Mouse (Mus musculus): ENCODE data around the gene Nudt16l1. TPM values are rescaled to one million over a fixed set of nuclear protein-coding genes. Genes with fewer than 3 reads are reported as not detected.

Gene Nudt16l1
- 136 and 156 TPM in 2 replicates for polyA plus RNA-seq (2015; fragmentation: Nextera tagmentation; extraction: Ambion mirVana)

DNA sequence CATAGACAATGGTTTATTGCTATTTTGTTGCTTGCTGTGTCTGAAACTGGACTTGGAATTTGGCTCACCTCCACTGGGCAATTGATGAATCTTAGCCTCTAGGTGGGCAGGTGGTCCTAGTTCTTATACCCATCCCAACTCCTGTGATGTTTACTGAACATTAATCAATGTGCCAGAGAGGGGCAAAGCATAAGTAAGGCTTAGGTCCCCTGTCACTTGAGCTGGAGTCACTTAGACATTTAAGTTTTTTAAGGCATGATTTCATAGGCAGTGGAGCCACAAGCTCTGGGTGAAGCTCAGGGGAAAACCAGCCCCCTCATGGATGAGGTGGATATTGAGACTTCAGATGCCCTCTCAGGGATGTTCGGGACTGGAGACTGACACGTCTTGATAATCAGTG is at the start of gene Nudt16l1:
Gene Nudt16l1, plus strand, starts transcription at position 301 of the 400 bp plus-strand sequence.

DNA sequence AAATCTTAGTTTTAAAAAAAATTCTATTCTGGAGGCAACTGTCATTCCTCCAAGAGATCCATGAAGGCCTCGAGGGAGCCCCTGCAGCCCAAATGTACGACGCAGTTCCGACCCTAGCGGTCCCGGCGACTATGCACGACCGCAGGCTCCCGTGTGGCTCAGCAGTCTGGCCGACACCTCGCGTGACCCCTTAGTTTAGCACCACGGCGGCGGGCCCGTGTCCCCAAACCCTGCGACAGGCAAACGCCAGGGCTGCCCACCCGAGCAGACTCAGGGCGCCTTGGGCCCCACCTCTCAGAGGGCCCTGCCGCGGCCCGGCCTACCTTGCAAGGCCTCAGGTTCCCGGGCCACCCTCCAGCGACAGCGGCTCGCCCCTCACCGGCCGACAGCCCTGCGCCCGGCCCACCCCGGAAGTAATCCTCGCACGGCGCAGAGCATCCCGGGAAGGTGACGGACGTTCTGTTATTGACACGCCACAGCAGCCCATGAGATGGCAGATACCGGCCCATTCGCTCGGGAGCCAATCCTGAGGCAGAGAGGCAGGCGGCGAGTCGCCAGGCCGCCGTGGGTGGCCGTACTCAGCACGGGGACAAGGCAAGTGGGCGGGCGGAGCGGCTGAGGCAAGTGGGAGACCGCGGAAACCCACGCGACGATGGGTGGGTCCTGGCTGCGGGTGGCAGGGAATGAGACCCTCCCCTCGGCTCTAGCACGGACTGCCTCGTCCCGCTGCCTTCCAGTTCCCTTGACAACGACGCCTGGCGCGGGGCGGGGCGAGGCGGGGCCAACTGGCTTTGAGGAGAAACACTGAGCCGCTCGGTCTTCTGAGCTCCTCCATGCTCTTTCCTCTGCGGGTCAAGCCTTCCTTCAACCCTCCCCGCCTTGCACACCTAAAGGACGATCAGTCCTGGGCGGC is 25.5 kb downstream of the Nudt16l1 start, which contains the start of gene Anks3:
Gene Anks3, minus strand, starts transcription at position 409 of the 913 bp plus-strand sequence.

Other genes with a start within 250 kb of the Nudt16l1 start
- gene Nmral1, start 219.4 kb upstream of the Nudt16l1 start, polyA plus RNA-seq (2015; fragmentation: Nextera tagmentation; extraction: Ambion mirVana) = 20.7 and 23.2 TPM in 2 replicates
- gene Hmox2, start 212.4 kb upstream of the Nudt16l1 start, polyA plus RNA-seq (2015; fragmentation: Nextera tagmentation; extraction: Ambion mirVana) = 92.9 and 106 TPM in 2 replicates
- gene Cdip1, start 148.5 kb upstream of the Nudt16l1 start, polyA plus RNA-seq (2015; fragmentation: Nextera tagmentation; extraction: Ambion mirVana) = 59.6 and 97.5 TPM in 2 replicates
- 0.26 and 0.35 TPM in 2 replicates for gene 4930562C15Rik, start 103.3 kb upstream of the Nudt16l1 start, polyA plus RNA-seq (2015; fragmentation: Nextera tagmentation; extraction: Ambion mirVana)
- 25.1 and 27.9 TPM in 2 replicates for gene Ubald1, start 58.4 kb upstream of the Nudt16l1 start, polyA plus RNA-seq (2015; fragmentation: Nextera tagmentation; extraction: Ambion mirVana)
- gene Mgrn1, start 52.5 kb upstream of the Nudt16l1 start, polyA plus RNA-seq (2015; fragmentation: Nextera tagmentation; extraction: Ambion mirVana) = 37.9 and 52.2 TPM in 2 replicates
- 25.6 and 34.4 TPM in 2 replicates for gene Anks3, start 25.4 kb downstream of the Nudt16l1 start, polyA plus RNA-seq (2015; fragmentation: Nextera tagmentation; extraction: Ambion mirVana)
- gene Sept12, start 59.1 kb downstream of the Nudt16l1 start, polyA plus RNA-seq (2015; fragmentation: Nextera tagmentation; extraction: Ambion mirVana) = 0.15 TPM in 1 of 2 replicates, not detected in the other
- gene Smim22, start 68.5 kb downstream of the Nudt16l1 start, polyA plus RNA-seq (2015; fragmentation: Nextera tagmentation; extraction: Ambion mirVana) = 2.6 and 3.2 TPM in 2 replicates
- gene Rogdi, start 74.8 kb downstream of the Nudt16l1 start, polyA plus RNA-seq (2015; fragmentation: Nextera tagmentation; extraction: Ambion mirVana) = 58.9 and 59.4 TPM in 2 replicates
- 61.6 and 91.6 TPM in 2 replicates for gene Glyr1, start 111.1 kb downstream of the Nudt16l1 start, polyA plus RNA-seq (2015; fragmentation: Nextera tagmentation; extraction: Ambion mirVana)
- gene Ubn1, start 111.3 kb downstream of the Nudt16l1 start, polyA plus RNA-seq (2015; fragmentation: Nextera tagmentation; extraction: Ambion mirVana) = 10.2 and 11.6 TPM in 2 replicates
- 2.0 and 2.2 TPM in 2 replicates for gene Ppl, start 193.7 kb downstream of the Nudt16l1 start, polyA plus RNA-seq (2015; fragmentation: Nextera tagmentation; extraction: Ambion mirVana)
- gene Sec14l5, start 208.3 kb downstream of the Nudt16l1 start, polyA plus RNA-seq (2015; fragmentation: Nextera tagmentation; extraction: Ambion mirVana) = 0.09 and 0.11 TPM in 2 replicates